Comparison of ENCODE assay signal across 8 mouse cellular contexts in genomic region chr6:72940493-72940892, GRCm38 (mm10). TPM values are rescaled to one million over a fixed set of nuclear protein-coding genes. Genes with fewer than 3 reads are reported as not detected.
DNase-seq lines count a peak whose midpoint lies in the region; ATAC-seq lines count a peak whose summit lies in the region.

No protein-coding gene starts in this region.

- peak; percentile 75 for ATAC-seq in megakaryocyte-erythroid progenitor cell, adult 5-6 weeks (replicated peaks; ENCODE audit: low FRiP score, low TSS enrichment, poor library complexity, severe bottlenecking)

- DNase-seq in gastrocnemius, adult 18-20 months (ENCODE audit: low spot score): peak; percentile 76
- no peak for DNase-seq in gastrocnemius, postnatal 25 days
- peak; percentile 83 for DNase-seq in adrenal gland, postnatal 10 days
- DNase-seq in embryo, embryonic 9.5 days (ENCODE audit: extremely low spot score): peak; percentile 49
- peak; percentile 83 for DNase-seq in heart, postnatal 4 days
- DNase-seq in layer of hippocampus, adult 9-11 months: peak; percentile 44
- peak; percentile 52 for DNase-seq in right cerebral cortex, postnatal 25 days

RNA-seq across cellular contexts. Expression of gene Tmsb10, which starts 18.1 kb away (rescaled TPM):
- 10 to 100 TPM; 41.8 to 57.0 TPM for total RNA-seq in gastrocnemius, adult 18-20 months (2021)
- 100 to 1,000 TPM in 1 of 2 experiments, 10 to 100 TPM in 1; 81.7 to 136 TPM for total RNA-seq in gastrocnemius, postnatal 25 days (2021)
- 100 to 1,000 TPM; 483 to 577 TPM for total RNA-seq in adrenal gland, postnatal 10 days (2021)
- 100 to 1,000 TPM; 848 to 855 TPM for total RNA-seq in heart, postnatal 4 days (2021)
- total RNA-seq in megakaryocyte-erythroid progenitor cell, adult 5-6 weeks (2014; fragmentation: Nextera tagmentation): 259 and 304 TPM in 2 replicates
- total RNA-seq in megakaryocyte-erythroid progenitor cell, adult 5-6 weeks (2017): 303 and 381 TPM in 2 replicates

RNA-seq across cellular contexts. Expression of gene Kcmf1, which starts 40.7 kb away (rescaled TPM):
- 100 to 1,000 TPM; 178 to 199 TPM for total RNA-seq in gastrocnemius, adult 18-20 months (2021)
- total RNA-seq in gastrocnemius, postnatal 25 days (2021): 100 to 1,000 TPM; 128 to 136 TPM
- 10 to 100 TPM; 85.5 to 91.6 TPM for total RNA-seq in adrenal gland, postnatal 10 days (2021)
- 10 to 100 TPM; 95.8 to 98.9 TPM for total RNA-seq in heart, postnatal 4 days (2021)
- total RNA-seq in megakaryocyte-erythroid progenitor cell, adult 5-6 weeks (2014; fragmentation: Nextera tagmentation): 46.9 and 63.7 TPM in 2 replicates
- 77.1 and 105 TPM in 2 replicates for total RNA-seq in megakaryocyte-erythroid progenitor cell, adult 5-6 weeks (2017)
